Mouse (Mus musculus): ENCODE measurements around the gene March10.

- TF ChIP-seq CTCF (IDR thresholded peaks at IDR 0.05) (no peak), POLR2A (IDR thresholded peaks at IDR 0.05; ENCODE audit: insufficient read depth, low read depth, low read length) (no peak), EP300 (IDR thresholded peaks at IDR 0.05; ENCODE audit: insufficient read depth, low read depth, low read length) (no peak)
These were observed 13.0 kb downstream of the March10 start for GRCm38 (mm10) chr11:105443505-105443904.
